Mouse (Mus musculus): ENCODE data around the gene Oma1. TPM values are rescaled to one million over a fixed set of nuclear protein-coding genes. Genes with fewer than 3 reads are reported as not detected.

The Oma1 gene
- polyA plus RNA-seq, 1 experiment from 2014 or later, result 21.8 TPM

DNA sequence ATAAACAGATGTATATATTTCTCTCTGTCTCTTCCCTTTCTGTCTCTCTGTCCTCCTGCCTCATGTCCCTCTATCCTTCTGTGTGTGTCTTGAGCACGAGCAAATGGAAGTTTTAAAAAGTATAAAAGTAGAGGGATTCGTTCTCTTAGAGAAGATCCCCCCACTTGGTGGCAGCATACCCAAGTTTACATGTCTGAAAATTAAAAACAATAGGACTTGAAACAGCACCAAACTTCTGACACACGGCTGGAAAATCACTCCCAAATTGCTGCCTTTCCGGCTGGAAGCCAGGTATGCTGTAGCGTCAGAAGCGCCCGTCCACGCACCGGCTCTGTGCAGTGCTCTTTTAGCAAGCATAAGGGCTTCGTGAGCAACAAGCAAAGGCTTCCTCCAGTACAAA lies 14.3 kb upstream of the Oma1 start:
- Histone ChIP-seq H3K36me3 (ENCODE audit: insufficient read depth) (no peaks in the 10 kb centered on the region), H3K27me3 (ENCODE audit: insufficient read depth, low read length) (no peaks in the 10 kb centered on the region), H3K4me1 (ENCODE audit: insufficient read depth) (no peaks in the 10 kb centered on the region), H3K4me3 (ENCODE audit: low read depth, low read length) (no peak overlapping the region), H3K9ac (no peak overlapping the region), H3K27ac (ENCODE audit: low read depth) (no peak overlapping the region), H3K4me2 (no peak overlapping the region; the same call in 1 of the 2 replicates), H3K9me3 (ENCODE audit: low read depth, low read length) (no peaks in the 10 kb centered on the region)
- no peak for TF ChIP-seq CTCF (IDR thresholded peaks at IDR 0.05; ENCODE audit: low read depth)
- DNase-seq, result peak; percentile 67
- no peak for ATAC-seq (ENCODE audit: insufficient read depth)
- 44% methylated on average over 10 of the region's 10 CpGs for WGBS

DNA sequence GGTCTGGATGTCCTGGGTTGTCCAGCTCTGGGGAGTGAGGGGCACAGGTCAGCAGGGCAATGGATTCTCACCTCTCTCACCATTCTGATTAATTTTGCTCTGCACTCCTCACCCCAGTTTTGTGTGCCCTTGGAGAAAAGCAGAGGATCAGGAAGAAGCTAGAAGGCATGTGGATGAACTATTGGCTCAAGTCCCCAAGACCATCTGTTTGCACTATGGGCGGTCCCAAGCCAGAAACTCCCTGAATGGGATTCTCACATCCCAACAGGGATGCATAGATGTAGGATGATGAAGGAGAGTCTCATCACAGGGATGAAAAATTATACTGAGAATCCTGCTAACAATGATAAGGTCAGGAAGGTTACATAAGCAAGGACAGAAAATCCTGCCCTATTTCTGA lies 9.8 kb upstream of the Oma1 start:
- no peaks in the 10 kb centered on the region for H3K36me3 ChIP-seq (ENCODE audit: insufficient read depth)
- DNase-seq (no peak), ATAC-seq (ENCODE audit: insufficient read depth) (no peak)
- 73% methylated on average over 1 of the region's 1 CpGs for WGBS
- no peak overlapping the region for H3K4me3 ChIP-seq (ENCODE audit: low read depth, low read length)
- H3K4me2 ChIP-seq, result no peak overlapping the region
- no peaks in the 10 kb centered on the region for H3K4me1 ChIP-seq (ENCODE audit: insufficient read depth)
- no peaks in the 10 kb centered on the region for H3K27me3 ChIP-seq (ENCODE audit: insufficient read depth, low read length)
- no peak for TF ChIP-seq CTCF (IDR thresholded peaks at IDR 0.05; ENCODE audit: low read depth)
- H3K9ac ChIP-seq, result no peak overlapping the region
- no peaks in the 10 kb centered on the region for H3K9me3 ChIP-seq (ENCODE audit: low read depth, low read length)
- H3K27ac ChIP-seq (ENCODE audit: low read depth), result no peak overlapping the region

DNA sequence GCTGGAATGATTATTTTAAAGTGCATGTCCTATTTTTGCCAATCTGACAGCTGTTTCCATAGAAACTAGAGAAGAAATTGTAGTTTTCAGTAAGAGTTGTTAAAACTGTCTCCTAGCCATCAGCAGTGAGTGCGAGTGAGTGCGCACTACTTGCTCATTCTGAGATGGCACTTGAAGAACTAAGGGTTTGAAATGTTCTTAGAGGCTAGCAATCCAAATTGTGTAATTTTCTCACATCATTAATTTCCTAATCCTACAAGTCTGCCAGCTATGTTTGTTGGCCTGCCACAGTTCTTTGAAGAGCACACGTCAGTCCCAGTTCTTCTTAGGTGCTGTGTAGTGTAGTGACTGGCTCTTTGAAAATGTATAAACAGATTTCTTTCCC lies 906 bp downstream of the Oma1 start:
- WGBS, result 22% methylated on average over 3 of the region's 3 CpGs

GRCm38 (mm10) chr4:103315861-103316260 lies 2.2 kb downstream of the Oma1 start:
- H3K9me3 ChIP-seq (ENCODE audit: low read depth, low read length), result no peaks in the 10 kb centered on the region
- ATAC-seq (ENCODE audit: insufficient read depth) (no peak), DNase-seq (no peak)
- WGBS, result 82% methylated on average over 4 of the region's 4 CpGs
- H3K36me3 ChIP-seq (ENCODE audit: insufficient read depth), result 0 out of 2 replicates have a peak, but pooled peaks cover 2% of the 10 kb centered on the region
- no peaks in the 10 kb centered on the region; the same call in 1 of the 2 replicates for H3K4me1 ChIP-seq (ENCODE audit: insufficient read depth)
- no peak for TF ChIP-seq CTCF (IDR thresholded peaks at IDR 0.05; ENCODE audit: low read depth)
- H3K27me3 ChIP-seq (ENCODE audit: insufficient read depth, low read length), result no peaks in the 10 kb centered on the region
- H3K4me3 ChIP-seq (ENCODE audit: low read depth, low read length), result no peak overlapping the region
- no peak overlapping the region for H3K27ac ChIP-seq (ENCODE audit: low read depth)
- H3K9ac ChIP-seq, result no peak overlapping the region
- H3K4me2 ChIP-seq, result no peak overlapping the region

More for the DNA sequence above, 906 bp downstream of the Oma1 start:
- H3K27ac ChIP-seq (ENCODE audit: low read depth), result peak overlapping the region; percentile 97; the same call in 1 of the 2 replicates
- DNase-seq, result peak; percentile 52
- H3K4me2 ChIP-seq, result peak overlapping the region; percentile 64
- no peak for TF ChIP-seq CTCF (IDR thresholded peaks at IDR 0.05; ENCODE audit: low read depth)
- H3K4me1 ChIP-seq (ENCODE audit: insufficient read depth), result no peaks in the 10 kb centered on the region; the same call in 1 of the 2 replicates
- H3K9me3 ChIP-seq (ENCODE audit: low read depth, low read length), result no peaks in the 10 kb centered on the region
- peak overlapping the region; percentile 62 for H3K4me3 ChIP-seq (ENCODE audit: low read depth, low read length)
- ATAC-seq (ENCODE audit: insufficient read depth), result no peak
- H3K36me3 ChIP-seq (ENCODE audit: insufficient read depth), result no peaks in the 10 kb centered on the region
- H3K27me3 ChIP-seq (ENCODE audit: insufficient read depth, low read length), result no peaks in the 10 kb centered on the region
- H3K9ac ChIP-seq, result peak overlapping the region; percentile 76

GRCm38 (mm10) chr4:103321461-103321860 lies 7.8 kb downstream of the Oma1 start:
- DNase-seq (no peak), ATAC-seq (ENCODE audit: insufficient read depth) (no peak)
- no peak overlapping the region for H3K27ac ChIP-seq (ENCODE audit: low read depth)
- 0 out of 2 replicates have a peak, but pooled peaks cover 2% of the 10 kb centered on the region for H3K36me3 ChIP-seq (ENCODE audit: insufficient read depth)
- H3K4me1 ChIP-seq (ENCODE audit: insufficient read depth), result no peaks in the 10 kb centered on the region
- no peak overlapping the region for H3K9ac ChIP-seq
- no peak for TF ChIP-seq CTCF (IDR thresholded peaks at IDR 0.05; ENCODE audit: low read depth)
- no peak overlapping the region for H3K4me2 ChIP-seq
- WGBS, result 77% methylated on average over 6 of the region's 6 CpGs
- no peak overlapping the region for H3K4me3 ChIP-seq (ENCODE audit: low read depth, low read length)
- no peaks in the 10 kb centered on the region for H3K9me3 ChIP-seq (ENCODE audit: low read depth, low read length)
- no peaks in the 10 kb centered on the region for H3K27me3 ChIP-seq (ENCODE audit: insufficient read depth, low read length)

DNA sequence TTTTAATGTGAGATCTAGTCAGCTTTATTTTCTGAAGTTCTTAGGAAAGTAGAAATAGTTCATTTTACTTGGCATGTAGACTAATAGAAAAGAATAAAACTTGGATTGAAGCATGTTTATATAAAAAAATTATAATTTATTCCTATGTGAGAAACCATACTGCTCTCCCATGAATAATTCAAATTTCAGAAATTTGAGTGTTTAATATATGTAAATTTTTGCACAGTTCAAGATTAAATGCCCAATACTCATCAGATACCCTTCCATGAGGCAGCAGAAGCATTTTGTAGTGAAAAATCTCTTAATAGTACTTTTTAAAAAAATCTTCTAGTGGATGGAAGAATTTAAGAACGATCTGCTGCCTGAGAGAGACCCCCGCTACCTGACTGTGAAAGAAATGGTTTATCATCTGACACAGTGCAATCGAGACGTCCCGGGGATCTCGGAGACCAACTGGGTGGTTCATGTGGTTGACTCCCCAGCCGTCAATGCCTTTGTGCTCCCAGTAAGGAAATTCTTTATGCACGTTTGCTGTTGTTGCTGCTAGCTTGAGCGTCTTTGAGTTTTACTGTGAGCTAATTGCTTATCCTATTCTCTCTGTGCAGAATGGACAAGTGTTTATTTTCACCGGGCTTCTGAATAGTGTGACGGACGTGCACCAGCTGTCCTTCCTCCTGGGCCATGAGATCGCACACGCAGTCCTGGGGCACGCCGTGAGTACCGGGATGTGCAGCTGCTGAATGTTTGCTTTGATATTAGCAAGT lies 11.3 kb downstream of the Oma1 start:
- 26% methylated on average over 17 of the region's 17 CpGs for WGBS
- Histone ChIP-seq H3K4me2 (peak overlapping the region; percentile 43), H3K27me3 (ENCODE audit: insufficient read depth, low read length) (no peaks in the 10 kb centered on the region), H3K9ac (no peak overlapping the region), H3K27ac (ENCODE audit: low read depth) (peak overlapping the region; percentile 69; the same call in 1 of the 2 replicates), H3K36me3 (ENCODE audit: insufficient read depth) (0 out of 2 replicates have a peak, but pooled peaks cover 2% of the 10 kb centered on the region), H3K9me3 (ENCODE audit: low read depth, low read length) (no peaks in the 10 kb centered on the region), H3K4me3 (ENCODE audit: low read depth, low read length) (no peak overlapping the region), H3K4me1 (ENCODE audit: insufficient read depth) (no peaks in the 10 kb centered on the region; the same call in 1 of the 2 replicates)
- TF ChIP-seq CTCF (IDR thresholded peaks at IDR 0.05; ENCODE audit: low read depth), result no peak
- DNase-seq (peak; percentile 91), ATAC-seq (ENCODE audit: insufficient read depth) (peak; percentile 98)

GRCm38 (mm10) chr4:103326994-103327393 lies 13.4 kb downstream of the Oma1 start:
- no peaks in the 10 kb centered on the region; the same call in 1 of the 2 replicates for H3K4me1 ChIP-seq (ENCODE audit: insufficient read depth)
- H3K9me3 ChIP-seq (ENCODE audit: low read depth, low read length), result no peaks in the 10 kb centered on the region
- peak; percentile 56 for TF ChIP-seq CTCF (IDR thresholded peaks at IDR 0.05; ENCODE audit: low read depth)
- no peak overlapping the region for H3K9ac ChIP-seq
- DNase-seq, result peak; percentile 75
- no peak for ATAC-seq (ENCODE audit: insufficient read depth)
- H3K36me3 ChIP-seq (ENCODE audit: insufficient read depth), result peaks cover 12% of the 10 kb centered on the region
- H3K4me3 ChIP-seq (ENCODE audit: low read depth, low read length), result no peak overlapping the region
- WGBS, result 37% methylated on average over 3 of the region's 3 CpGs
- H3K27ac ChIP-seq (ENCODE audit: low read depth), result no peak overlapping the region
- no peaks in the 10 kb centered on the region for H3K27me3 ChIP-seq (ENCODE audit: insufficient read depth, low read length)
- H3K4me2 ChIP-seq, result no peak overlapping the region

All from lung, embryonic 14.5 days (tissue).